Mouse (Mus musculus) megakaryocyte, embryonic 14.5 days (primary cell): ENCODE measurements around the gene Ears2.

Source experiments
- FLI1 ChIP-seq: IDR thresholded peaks from 2 replicates; pipeline ENCODE4 v1.6.1; 2012; ENCODE audit warnings: low read length, inconsistent platforms, mixed read lengths
- GATA1 ChIP-seq: IDR thresholded peaks from 3 replicates; pipeline ENCODE4 v1.6.1; 2012; ENCODE audit warnings: mixed read lengths, low read length, inconsistent platforms, borderline replicate concordance

- TF ChIP-seq FLI1 (no peak), GATA1 (no peak)
These were observed 30.9 kb upstream of the Ears2 start for GRCm38 (mm10) chr7:122098009-122098408.
